Mouse (Mus musculus) ovary, adult 2 months (tissue): ENCODE results near the gene Adgrg5. TPM values are rescaled to one million over a fixed set of nuclear protein-coding genes. Genes with fewer than 3 reads are reported as not detected.

Experiments used
- polyA plus RNA-seq: library from polyadenylated mRNA; depleted of rRNA; stranded (reverse); fragments of >200 nt; gene quantifications from 2 replicates; pipeline ENCODE4 v1.2.3, GENCODE M21; 2012; rRNA removed

Adgrg5 gene
- 2.1 and 3.6 TPM in 2 replicates for polyA plus RNA-seq

GRCm38 (mm10) chr8:94923405-94923804 lies at the start of gene Adgrg5:
Gene Adgrg5 (plus strand): TSS chr8:94923694.

GRCm38 (mm10) chr8:94876197-94876730 lies 47.2 kb upstream of the Adgrg5 start, which contains the start of gene Dok4:
Gene Dok4 (minus strand): TSS chr8:94876330.

GRCm38 (mm10) chr8:94917851-94918495 lies 5.5 kb upstream of the Adgrg5 start, which contains the start of gene Ccdc102a:
Gene Ccdc102a (minus strand): TSS chr8:94918098.

GRCm38 (mm10) chr8:94974467-94975165 lies 51.1 kb downstream of the Adgrg5 start, which contains the start of gene Adgrg1:
Gene Adgrg1 (plus strand): TSS chr8:94974751.

Other genes starting within 250 kb of the Adgrg5 start
- 27.7 and 33.6 TPM in 2 replicates for gene Pllp, start 227.4 kb upstream of the Adgrg5 start, polyA plus RNA-seq
- 2.1 and 2.4 TPM in 2 replicates for gene Ccl22, start 178.1 kb upstream of the Adgrg5 start, polyA plus RNA-seq
- gene Cx3cl1, start 151.7 kb upstream of the Adgrg5 start, polyA plus RNA-seq: 39.1 and 60.1 TPM in 2 replicates
- 0.55 and 1.0 TPM in 2 replicates for gene Ccl17, start 113.2 kb upstream of the Adgrg5 start, polyA plus RNA-seq
- 258 and 318 TPM in 2 replicates for gene Coq9, start 85.4 kb upstream of the Adgrg5 start, polyA plus RNA-seq
- 30.7 and 54.7 TPM in 2 replicates for gene Ciapin1, start 85.3 kb upstream of the Adgrg5 start, polyA plus RNA-seq
- gene Polr2c, start 66.2 kb upstream of the Adgrg5 start, polyA plus RNA-seq: 89.0 and 119 TPM in 2 replicates
- gene Dok4, start 47.4 kb upstream of the Adgrg5 start, polyA plus RNA-seq: 20.1 and 21.0 TPM in 2 replicates
- gene Ccdc102a, start 5.6 kb upstream of the Adgrg5 start, polyA plus RNA-seq: 37.3 and 55.2 TPM in 2 replicates
- gene Adgrg1, start 51.1 kb downstream of the Adgrg5 start, polyA plus RNA-seq: 361 and 638 TPM in 2 replicates
- 7.9 and 9.3 TPM in 2 replicates for gene Adgrg3, start 94.0 kb downstream of the Adgrg5 start, polyA plus RNA-seq
- gene Drc7, start 131.4 kb downstream of the Adgrg5 start, polyA plus RNA-seq: 10.4 and 12.1 TPM in 2 replicates
- gene Katnb1, start 157.5 kb downstream of the Adgrg5 start, polyA plus RNA-seq: 34.4 and 37.1 TPM in 2 replicates